Mouse (Mus musculus) small intestine, adult 2 months (tissue): ENCODE data around the gene Gcnt1. TPM values are rescaled to one million over a fixed set of nuclear protein-coding genes. Genes with fewer than 3 reads are reported as not detected.

ENCODE experiments used
- H3K27ac ChIP-seq: fragments of 200-500 bp; 2 replicates; pipeline ENCODE4 v1.5.1; 2012; ENCODE audit warnings: low read depth, low read length, control low read depth, inconsistent platforms; ENCODE audit not compliant: insufficient read depth
- H3K27me3 ChIP-seq: fragments of 200-500 bp; 2 replicates; pipeline ENCODE4 v1.6.1; 2012; ENCODE audit warnings: mild to moderate bottlenecking, moderate library complexity, low read length, inconsistent platforms; ENCODE audit not compliant: control insufficient read depth, insufficient read depth
- H3K36me3 ChIP-seq: fragments of 200-500 bp; 2 replicates; pipeline ENCODE4 v1.6.1; 2012; ENCODE audit warnings: mild to moderate bottlenecking, low read length, control low read depth, inconsistent platforms; ENCODE audit not compliant: control insufficient read depth, insufficient read depth
- H3K4me1 ChIP-seq: fragments of 200-500 bp; 2 replicates; pipeline ENCODE4 v1.6.1; 2012; ENCODE audit warnings: low read length, inconsistent platforms, mixed read lengths; ENCODE audit not compliant: control insufficient read depth, insufficient read depth, insufficient read length
- H3K4me3 ChIP-seq: fragments of 200-500 bp; 2 replicates; pipeline ENCODE4 v1.5.1; 2012; ENCODE audit warnings: low read depth, mild to moderate bottlenecking, control low read depth, inconsistent platforms, low read length, moderate library complexity
- CTCF ChIP-seq: fragments of 200-500 bp; IDR thresholded peaks from 2 replicates; pipeline ENCODE4 v1.5.1; 2012; ENCODE audit warnings: low read depth, mild to moderate bottlenecking, control low read depth, inconsistent platforms, low read length, moderate library complexity, mixed read lengths; ENCODE audit not compliant: insufficient replicate concordance, insufficient read length; ENCODE audit errors: extremely low read depth
- POLR2A ChIP-seq: fragments of 200-500 bp; IDR thresholded peaks from 2 replicates; pipeline ENCODE4 v1.6.1; 2012; ENCODE audit warnings: low read depth, mild to moderate bottlenecking, control low read depth, inconsistent platforms, low read length, moderate library complexity
- WGBS: fragments of 180-500 bp; shearing (Covaris S2); methylation state at CpG from one replicate; pipeline ENCODE4 v1.1.7; 2018; 5-methylcytosine and 5-hydroxymethylcytosine counted together
- polyA plus RNA-seq: library from polyadenylated mRNA; depleted of rRNA; stranded (reverse); fragments of >200 nt; gene quantifications from 2 replicates; pipeline ENCODE4 v1.2.3, GENCODE M21; 2012

Gene Gcnt1
- polyA plus RNA-seq, 1 experiment, result 0.80 TPM

DNA sequence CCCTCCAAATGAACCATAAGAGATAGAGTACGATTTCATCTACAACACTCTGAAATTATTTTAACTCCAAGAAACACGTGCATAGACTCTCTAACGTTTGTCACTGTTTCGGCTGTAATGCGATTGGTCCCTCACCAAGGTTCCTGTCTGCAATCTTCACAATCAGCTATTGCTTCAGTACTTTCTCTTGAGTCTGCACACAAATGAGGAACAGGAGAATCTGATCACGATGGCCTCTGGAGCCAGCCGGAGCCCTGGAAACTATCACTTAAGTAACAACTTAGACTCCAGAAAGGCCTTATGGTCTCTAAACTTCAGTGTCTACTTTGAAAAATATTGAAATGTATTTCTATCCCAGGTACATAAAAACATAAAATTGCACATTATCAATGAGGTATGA lies 27.8 kb downstream of the Gcnt1 start:
- TF ChIP-seq POLR2A, result no peak
- no peak for TF ChIP-seq CTCF
- Histone ChIP-seq H3K4me3 (no peak overlapping the region), H3K27ac (no peak overlapping the region), H3K4me1 (peaks cover 3% of the 10 kb centered on the region; the same call in 1 of the 2 replicates), H3K27me3 (no peaks in the 10 kb centered on the region), H3K36me3 (no peaks in the 10 kb centered on the region)
- WGBS, result 82% methylated on average over 7 of the region's 7 CpGs

DNA sequence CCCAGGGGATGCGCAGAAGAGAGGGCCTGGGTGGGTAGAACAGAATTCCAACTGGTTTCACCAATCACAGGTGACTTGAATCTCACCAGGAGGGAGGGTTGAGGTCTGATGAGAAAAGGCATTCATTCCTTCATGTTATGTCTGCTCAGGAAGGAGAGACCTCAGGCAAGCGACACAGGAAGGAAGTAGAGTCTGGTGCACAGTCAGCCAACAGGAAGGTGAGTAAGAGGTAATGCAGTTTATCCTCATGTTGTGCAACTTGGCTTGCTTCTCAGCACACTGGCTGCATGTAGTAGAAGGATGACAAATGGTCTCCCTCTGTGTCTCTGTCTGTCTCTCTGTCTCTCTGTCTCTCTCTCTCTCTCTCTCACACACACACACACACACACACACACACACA lies 33.1 kb downstream of the Gcnt1 start:
- no peak overlapping the region for H3K27ac ChIP-seq
- H3K36me3 ChIP-seq, result no peaks in the 10 kb centered on the region
- H3K4me1 ChIP-seq, result peaks cover 3% of the 10 kb centered on the region; the same call in 1 of the 2 replicates
- H3K4me3 ChIP-seq, result peak overlapping the region; percentile 11; the same call in 1 of the 2 replicates
- no peaks in the 10 kb centered on the region; the same call in 1 of the 2 replicates for H3K27me3 ChIP-seq
- WGBS, result 77% methylated on average over 2 of the region's 2 CpGs
- TF ChIP-seq POLR2A (no peak), CTCF (no peak)

DNA sequence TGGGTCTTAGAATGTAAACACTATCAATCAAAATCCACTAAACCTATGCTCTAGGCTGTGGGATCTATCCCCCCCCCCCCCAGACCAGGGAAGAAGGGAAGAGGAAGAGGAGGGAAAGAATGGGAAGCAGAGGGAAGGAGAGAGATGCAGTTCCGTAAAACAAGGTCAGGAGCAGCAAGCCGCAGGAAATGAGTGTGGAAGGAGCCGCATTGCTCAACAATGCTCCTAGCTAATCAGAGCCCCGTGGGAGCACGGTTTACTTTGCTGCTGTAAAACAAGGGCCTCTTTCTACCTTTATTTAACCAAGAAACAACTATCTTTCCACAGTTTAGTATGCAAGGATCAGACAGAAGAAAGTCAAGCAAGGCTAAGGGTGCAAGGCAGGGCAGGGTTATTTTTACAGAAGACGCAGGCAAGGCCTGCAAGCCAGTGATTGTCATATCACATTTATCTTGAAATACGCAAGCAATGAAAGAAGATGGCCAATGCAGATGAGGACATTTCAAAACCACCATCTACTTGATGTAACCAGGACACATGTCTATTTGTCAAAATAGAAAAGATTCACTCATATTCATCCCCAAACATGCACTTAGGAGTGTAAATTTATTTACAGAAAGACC lies 35.5 kb downstream of the Gcnt1 start:
- no peak for TF ChIP-seq CTCF
- no peak for TF ChIP-seq POLR2A
- Histone ChIP-seq H3K4me1 (peaks cover 3% of the 10 kb centered on the region; the same call in 1 of the 2 replicates), H3K4me3 (no peak overlapping the region), H3K27me3 (no peaks in the 10 kb centered on the region; the same call in 1 of the 2 replicates), H3K36me3 (no peaks in the 10 kb centered on the region), H3K27ac (no peak overlapping the region)
- WGBS, result 33% methylated on average over 7 of the region's 7 CpGs

DNA sequence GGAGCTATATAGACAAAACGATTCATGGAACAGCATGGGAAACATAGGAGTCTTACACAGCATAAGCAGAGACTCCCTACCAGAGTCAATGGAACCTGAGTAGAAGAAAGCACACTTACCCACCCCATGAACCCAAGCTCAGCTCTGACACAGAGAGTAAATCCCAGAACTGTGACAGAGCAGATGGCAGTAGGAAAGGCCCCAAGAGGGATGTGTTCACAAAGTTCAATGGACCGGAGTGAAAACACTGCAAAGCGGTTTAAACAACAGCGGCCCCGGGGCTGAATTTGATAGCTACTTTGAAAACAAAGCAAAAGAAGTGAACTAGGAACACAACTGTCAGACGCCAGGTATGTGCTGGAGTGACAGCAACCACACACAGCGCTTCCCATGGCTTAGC lies 36.0 kb downstream of the Gcnt1 start:
- Histone ChIP-seq H3K27ac (no peak overlapping the region), H3K4me3 (no peak overlapping the region), H3K4me1 (peaks cover 3% of the 10 kb centered on the region; the same call in 1 of the 2 replicates), H3K27me3 (no peaks in the 10 kb centered on the region; the same call in 1 of the 2 replicates), H3K36me3 (no peaks in the 10 kb centered on the region)
- TF ChIP-seq CTCF (no peak), POLR2A (no peak)
- WGBS, result 62% methylated on average over 7 of the region's 7 CpGs

DNA sequence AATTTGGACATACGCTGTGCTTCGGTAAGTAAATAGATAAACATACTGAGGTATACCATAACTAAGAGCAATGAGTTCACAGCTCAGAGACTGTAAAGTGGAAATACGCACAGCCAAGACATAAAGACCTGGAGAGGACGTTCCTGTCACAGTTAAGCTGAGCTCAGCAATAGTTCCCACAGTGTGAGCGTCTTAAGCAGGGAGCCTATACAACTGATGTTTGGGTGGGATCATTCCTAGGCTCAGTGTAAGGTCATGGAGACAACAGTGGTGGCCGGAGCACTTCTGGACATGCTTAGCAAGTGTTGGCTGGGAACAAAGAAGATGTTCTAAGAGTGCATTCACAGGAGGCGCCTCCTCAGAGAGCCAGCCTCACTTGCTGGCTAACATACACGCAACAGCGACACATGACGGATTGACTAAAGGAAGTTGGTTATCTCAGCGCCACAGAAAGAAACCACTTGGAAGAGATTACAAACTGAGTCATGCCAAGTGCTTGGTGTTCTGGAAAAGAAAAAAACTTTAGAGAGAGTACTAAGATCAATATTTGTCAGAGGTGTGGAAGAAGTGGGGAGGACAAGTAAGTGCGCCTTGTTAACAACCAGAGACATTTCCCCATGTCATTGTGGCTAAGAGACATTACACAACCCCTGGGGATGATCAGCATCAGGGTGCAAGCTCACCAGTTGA lies 37.9 kb downstream of the Gcnt1 start:
- TF ChIP-seq POLR2A (no peak), CTCF (no peak)
- Histone ChIP-seq H3K27me3 (no peaks in the 10 kb centered on the region; the same call in 1 of the 2 replicates), H3K4me3 (no peak overlapping the region), H3K36me3 (no peaks in the 10 kb centered on the region), H3K4me1 (peaks cover 3% of the 10 kb centered on the region; the same call in 1 of the 2 replicates), H3K27ac (0 out of 2 replicates have a peak overlapping the region, but pooled peaks have one; percentile 31)
- 62% methylated on average over 12 of the region's 12 CpGs for WGBS

DNA sequence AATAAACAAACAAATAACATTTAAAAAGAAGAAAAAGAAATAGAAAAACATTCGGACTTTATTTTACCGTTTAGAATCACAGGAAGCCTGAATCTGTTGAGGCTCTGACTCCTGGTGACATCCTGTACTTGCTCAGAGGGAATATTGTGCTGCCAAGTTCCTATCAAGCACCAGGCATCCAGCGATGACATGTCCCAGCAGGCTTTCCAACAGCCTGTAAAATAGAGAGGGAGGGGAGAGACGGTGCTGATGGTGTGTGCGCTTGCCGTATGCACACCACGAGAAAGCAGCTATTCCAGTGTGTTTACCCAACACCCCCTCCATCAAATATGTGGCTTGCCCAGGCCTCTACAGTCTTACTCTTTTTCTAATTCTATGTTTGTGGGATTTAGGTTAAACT lies 39.6 kb downstream of the Gcnt1 start:
- Histone ChIP-seq H3K27me3 (no peaks in the 10 kb centered on the region; the same call in 1 of the 2 replicates), H3K4me1 (no peaks in the 10 kb centered on the region), H3K27ac (no peak overlapping the region), H3K36me3 (no peaks in the 10 kb centered on the region), H3K4me3 (no peak overlapping the region)
- TF ChIP-seq POLR2A, result no peak
- TF ChIP-seq CTCF, result no peak
- 66% methylated on average over 7 of the region's 7 CpGs for WGBS

DNA sequence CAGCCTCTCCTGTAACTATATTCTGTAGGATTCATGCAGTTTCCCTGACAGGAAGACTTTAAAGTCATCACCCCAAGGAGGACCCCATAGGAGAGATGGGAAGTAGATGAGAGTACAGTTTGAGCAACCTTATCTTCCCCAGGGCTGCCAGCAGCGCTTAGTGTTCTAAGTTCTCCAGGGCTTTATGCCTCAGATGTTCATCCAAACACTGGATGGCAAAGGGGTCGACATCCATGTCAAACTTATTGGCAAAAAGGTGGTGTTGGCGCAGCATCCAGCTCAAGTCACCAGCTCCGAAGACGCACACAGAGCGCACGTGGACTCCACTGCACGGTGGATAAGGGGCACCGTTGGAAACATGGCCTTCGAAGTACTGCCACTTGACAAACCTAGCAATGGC lies 43.7 kb downstream of the Gcnt1 start:
- no peaks in the 10 kb centered on the region for H3K4me1 ChIP-seq
- TF ChIP-seq POLR2A, result no peak
- no peak for TF ChIP-seq CTCF
- H3K36me3 ChIP-seq, result no peaks in the 10 kb centered on the region
- H3K4me3 ChIP-seq, result no peak overlapping the region
- no peaks in the 10 kb centered on the region for H3K27me3 ChIP-seq
- 95% methylated on average over 10 of the region's 10 CpGs for WGBS
- H3K27ac ChIP-seq, result no peak overlapping the region
